Mouse (Mus musculus): Measurements from ENCODE around the gene Hist1h4i. TPM values are rescaled to one million over a fixed set of nuclear protein-coding genes. Genes with fewer than 3 reads are reported as not detected.
A peak's percentile ranks its signal among the peaks of the same experiment; 100 is the strongest.
"Not testable (repeated sequence)": the region's sequence is repeated elsewhere in the genome, so short reads cannot be mapped to it uniquely, and the experiment has no call there.

Hist1h4i gene
- total RNA-seq, 2 experiments from 2014 or later: 64.2 to 71.7 TPM

DNA sequence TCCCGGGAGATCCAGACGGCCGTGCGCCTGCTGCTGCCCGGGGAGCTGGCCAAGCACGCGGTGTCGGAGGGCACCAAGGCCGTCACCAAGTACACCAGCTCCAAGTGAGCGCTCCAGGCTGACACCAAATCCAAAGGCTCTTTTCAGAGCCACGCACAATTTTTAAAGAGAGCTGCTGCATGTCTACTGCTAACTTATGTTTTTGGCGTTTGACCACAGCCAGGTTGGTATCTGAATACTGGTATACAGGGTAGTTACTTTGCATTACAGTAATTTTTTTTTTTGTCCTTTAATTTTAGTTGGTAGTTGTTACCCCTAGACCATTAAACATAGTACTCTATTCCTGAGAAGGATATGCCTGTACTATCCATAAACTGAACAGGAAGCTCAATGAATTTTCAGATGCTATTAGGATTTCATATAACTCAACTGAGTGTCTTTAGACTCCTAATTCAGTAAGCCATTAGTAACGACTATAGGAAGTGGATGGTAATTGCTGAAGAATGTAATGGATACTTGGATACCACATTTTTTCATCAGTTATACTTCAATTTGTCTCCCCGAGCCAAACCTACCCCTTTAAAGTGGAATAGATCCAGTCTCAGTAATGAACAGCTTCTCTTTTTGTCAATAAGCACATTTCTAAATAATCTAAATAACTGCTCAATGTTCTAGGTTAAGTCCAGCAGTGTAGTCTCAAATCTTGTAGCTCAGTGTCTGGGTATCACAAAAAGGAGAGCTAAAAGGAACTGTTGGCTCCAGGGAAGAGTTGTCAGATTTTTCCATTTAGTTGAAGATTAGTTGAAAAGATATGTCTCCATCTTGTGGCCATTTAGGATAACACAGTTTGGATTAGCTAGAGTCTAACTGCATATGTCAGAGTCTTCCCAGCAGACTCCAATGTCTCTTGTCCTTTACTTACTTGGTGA lies 2.6 kb upstream of the Hist1h4i start:
- Histone ChIP-seq H3K4me3 (peak overlapping the region; percentile 54), H3K27ac (peak overlapping the region; percentile 70)
- no peak for DNase-seq (ENCODE audit: low spot score in 2 of 2)
- TF ChIP-seq CTCF (conservative IDR thresholded peaks at IDR 0.05): peak; percentile 88

DNA sequence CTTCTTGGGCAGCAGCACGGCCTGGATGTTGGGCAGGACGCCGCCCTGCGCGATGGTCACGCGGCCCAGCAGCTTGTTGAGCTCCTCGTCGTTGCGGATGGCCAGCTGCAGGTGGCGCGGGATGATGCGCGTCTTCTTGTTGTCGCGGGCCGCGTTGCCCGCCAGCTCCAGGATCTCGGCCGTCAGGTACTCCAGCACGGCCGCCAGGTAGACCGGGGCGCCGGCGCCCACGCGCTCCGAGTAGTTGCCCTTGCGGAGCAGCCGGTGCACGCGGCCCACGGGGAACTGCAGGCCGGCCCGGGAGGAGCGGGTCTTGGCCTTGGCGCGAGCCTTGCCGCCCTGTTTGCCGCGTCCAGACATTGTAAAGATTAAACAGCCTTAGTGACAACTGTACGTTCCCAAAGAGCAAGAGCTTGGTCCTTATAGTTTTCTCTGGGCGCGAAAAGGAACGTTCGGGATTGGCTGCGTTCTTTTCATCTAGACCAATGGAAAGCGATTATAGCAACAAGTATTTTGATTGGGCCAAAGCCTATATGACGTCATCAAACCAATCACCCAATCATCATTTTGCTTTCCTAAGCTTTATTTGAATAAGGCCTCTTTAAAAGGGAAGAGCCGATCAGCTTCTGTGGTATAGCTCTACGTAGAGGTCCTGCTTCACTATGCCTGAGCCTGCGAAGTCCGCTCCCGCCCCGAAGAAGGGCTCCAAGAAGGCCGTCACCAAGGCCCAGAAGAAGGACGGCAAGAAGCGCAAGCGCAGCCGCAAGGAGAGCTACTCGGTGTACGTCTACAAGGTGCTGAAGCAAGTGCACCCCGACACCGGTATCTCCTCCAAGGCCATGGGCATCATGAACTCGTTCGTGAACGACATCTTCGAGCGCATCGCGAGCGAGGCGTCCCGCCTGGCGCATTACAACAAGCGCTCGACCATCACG lies 1.7 kb upstream of the Hist1h4i start, which contains the start of the genes Hist1h2ag and Hist1h2bj:
Gene Hist1h2ag (minus strand): TSS at position 377 of the 935 bp plus-strand sequence.
Gene Hist1h2bj (plus strand): TSS at position 647 of the 935 bp plus-strand sequence.
- H3K27ac ChIP-seq: peak within 1 kb of the TSS; percentile 86
- DNase-seq (ENCODE audit: low spot score in 2 of 2): peak; percentile 89 to 96
- peak within 1 kb of the TSS; percentile 54 for H3K4me3 ChIP-seq

DNA sequence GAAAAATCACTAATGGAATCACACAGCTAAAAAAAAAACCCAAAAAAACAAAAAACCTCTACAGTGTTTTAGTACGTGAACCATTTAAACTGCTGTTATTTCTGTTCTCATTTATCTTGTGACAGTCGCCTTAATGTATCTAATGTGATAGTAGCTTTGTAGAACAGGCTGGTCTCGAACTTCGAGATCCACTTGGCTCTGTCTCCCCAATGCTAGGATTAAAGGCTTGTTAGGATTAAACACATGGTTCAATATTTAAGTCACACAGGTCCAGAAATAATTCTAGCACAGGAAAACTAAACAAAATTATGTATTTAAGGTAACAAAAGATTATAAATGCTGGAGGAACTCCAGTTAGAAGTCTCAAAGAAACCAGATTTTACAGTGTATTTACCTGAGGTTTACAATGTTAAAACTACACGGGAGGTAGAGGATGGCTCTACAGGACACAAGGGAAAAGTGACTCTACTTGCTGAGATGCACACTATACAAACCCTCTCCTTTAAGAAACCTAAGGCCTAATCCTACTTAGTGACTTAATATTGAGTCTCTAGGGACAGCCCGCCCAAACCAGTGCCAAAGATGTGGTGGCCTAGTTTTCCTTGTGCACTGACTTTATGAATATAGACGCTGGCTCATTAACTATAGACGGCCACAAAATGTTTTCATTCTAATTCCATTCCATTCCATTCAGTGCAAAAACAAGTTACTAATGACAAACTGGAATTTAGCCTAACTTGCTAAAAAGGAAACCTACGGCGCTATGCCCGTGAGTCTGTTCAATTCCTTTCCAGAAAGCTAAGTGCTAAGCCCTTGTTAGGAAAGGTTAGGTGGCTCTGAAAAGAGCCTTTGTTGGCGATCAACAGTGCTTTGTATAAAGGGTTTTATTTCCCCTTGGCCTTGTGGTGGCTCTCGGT lies 747 bp upstream of the Hist1h4i start:
- peak overlapping the region; percentile 56; the same call in 1 of the 2 replicates for H3K4me3 ChIP-seq
- DNase-seq (ENCODE audit: low spot score in 2 of 2): no peak
- no peak for TF ChIP-seq CTCF (conservative IDR thresholded peaks at IDR 0.05)
- H3K27ac ChIP-seq: peak overlapping the region; percentile 86

DNA sequence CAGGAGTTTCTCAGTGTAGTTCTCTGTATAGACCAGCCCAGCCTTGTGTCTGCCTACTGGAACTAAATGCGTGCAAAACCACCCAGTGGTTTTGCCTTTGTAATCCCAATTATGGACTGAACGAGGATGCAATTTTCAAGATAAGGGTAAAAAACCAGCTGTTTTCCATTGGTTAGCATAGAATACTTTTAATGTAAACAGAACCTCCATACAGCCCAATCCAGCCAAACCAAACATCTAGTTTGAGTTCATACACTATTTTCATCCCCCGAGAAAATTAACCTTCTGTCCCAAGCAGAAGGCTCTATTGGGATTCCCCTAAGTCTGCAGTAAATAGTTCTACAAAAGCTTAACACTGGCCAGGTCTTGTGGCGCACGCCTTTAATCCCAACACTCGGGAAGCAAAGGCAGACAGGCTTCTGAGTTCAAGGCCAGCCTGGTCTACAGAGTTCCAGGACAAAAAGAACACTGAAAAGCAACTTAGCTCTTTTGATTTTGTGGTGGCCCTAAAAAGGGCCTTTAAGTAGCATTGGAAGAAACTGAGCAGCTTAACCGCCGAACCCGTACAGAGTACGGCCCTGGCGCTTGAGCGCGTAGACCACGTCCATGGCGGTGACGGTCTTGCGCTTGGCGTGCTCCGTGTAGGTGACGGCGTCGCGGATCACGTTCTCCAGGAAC lies 559 bp downstream of the Hist1h4i start:
- peak overlapping the region; percentile 56 for H3K4me3 ChIP-seq
- DNase-seq (ENCODE audit: low spot score in 2 of 2): no peak
- TF ChIP-seq CTCF (conservative IDR thresholded peaks at IDR 0.05): no peak
- peak overlapping the region; percentile 86 for H3K27ac ChIP-seq

DNA sequence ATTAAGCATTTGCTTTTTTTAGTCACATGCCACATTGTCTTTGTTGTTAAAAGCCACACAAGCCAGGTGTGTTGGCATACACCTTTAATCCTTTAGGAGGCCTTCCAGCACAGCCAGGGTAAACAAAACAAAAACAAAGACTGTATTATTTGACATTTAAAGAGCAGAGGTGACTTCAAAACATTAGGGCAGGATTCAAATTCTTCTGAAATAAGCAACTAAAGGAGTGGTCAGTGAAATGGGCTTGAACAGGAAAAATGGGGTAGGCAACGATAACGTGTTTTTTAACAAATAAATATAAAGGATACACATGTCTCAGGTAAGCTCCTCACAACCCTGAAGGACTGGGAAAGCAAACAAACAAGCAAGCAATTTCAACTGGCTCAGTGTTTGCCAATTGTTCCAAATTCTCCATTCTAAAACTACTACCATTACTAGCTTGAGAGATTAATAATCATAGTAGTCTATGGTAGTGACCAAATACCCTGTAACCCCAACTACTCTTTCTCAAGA lies 1.2 kb downstream of the Hist1h4i start:
- no peak for TF ChIP-seq CTCF (conservative IDR thresholded peaks at IDR 0.05)
- H3K4me3 ChIP-seq: peak overlapping the region; percentile 56
- no peak for DNase-seq (ENCODE audit: low spot score in 2 of 2)
- H3K27ac ChIP-seq: peak overlapping the region; percentile 86; the same call in 1 of the 2 replicates

DNA sequence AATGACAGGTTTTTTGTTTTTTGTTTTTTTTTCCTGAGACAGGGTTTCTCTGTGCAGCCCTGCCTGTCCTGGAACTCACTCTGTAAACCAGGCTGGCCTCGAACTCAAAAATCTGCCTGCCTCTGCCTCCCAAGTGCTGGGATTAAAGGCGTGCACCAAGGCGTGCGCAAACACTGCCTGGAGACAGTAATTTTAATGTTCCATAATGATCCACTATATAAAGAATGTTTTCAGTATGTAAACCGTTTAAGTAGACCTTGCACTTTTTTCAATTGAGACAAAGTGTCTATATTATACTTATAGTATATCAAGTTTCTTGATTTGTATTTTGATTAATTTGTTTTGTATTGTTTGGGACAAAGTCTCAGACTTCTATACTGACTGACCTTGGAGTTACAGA lies 1.8 kb downstream of the Hist1h4i start:
- Histone ChIP-seq H3K27ac (no peak overlapping the region), H3K4me3 (no peak overlapping the region)
- DNase-seq (ENCODE audit: low spot score in 2 of 2): no peak
- TF ChIP-seq CTCF (conservative IDR thresholded peaks at IDR 0.05): no peak

DNA sequence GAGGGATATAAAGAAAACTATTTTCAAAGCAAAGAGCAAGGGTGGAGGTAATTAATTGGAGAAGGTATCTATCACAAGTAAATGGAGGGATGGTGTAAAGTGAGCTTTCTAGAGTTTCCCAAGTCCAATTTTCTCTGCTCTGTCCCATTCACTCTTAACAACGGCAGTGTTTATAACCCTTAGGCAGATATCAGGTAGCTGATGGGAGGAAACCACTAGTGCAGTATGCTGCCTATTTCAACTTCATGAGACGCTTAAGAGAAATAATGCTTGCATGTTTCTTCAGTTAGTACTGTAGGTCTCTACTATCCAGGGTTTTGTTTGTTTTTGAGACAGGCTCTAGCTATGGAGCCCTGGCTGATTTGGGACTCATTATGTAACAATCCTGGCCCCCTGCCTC lies 3.7 kb downstream of the Hist1h4i start:
- no peak for DNase-seq (ENCODE audit: low spot score in 2 of 2)
- TF ChIP-seq CTCF (conservative IDR thresholded peaks at IDR 0.05): no peak
- no peak overlapping the region for H3K27ac ChIP-seq
- no peak overlapping the region for H3K4me3 ChIP-seq

DNA sequence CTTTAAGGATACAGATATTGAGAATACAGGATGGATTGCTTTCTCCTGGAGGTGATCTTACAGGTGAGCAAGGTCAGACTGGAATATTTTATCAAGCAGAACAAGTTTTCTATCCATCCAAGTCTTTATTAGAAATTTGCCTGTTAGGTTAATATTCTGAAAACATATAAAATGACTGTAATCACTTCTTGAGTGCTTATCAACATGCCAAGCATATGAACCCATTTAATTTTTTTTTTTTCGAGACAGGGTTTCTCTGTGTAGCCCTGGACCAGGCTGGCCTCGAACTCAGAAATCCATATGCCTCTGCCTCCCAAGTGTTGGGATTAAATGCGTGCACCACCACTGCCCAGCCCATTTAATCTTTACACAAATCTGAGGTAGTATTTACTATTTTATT lies 4.2 kb downstream of the Hist1h4i start:
- Histone ChIP-seq H3K27ac (no peak overlapping the region), H3K4me3 (no peak overlapping the region)
- DNase-seq (ENCODE audit: low spot score in 2 of 2): no peak
- no peak for TF ChIP-seq CTCF (conservative IDR thresholded peaks at IDR 0.05)

DNA sequence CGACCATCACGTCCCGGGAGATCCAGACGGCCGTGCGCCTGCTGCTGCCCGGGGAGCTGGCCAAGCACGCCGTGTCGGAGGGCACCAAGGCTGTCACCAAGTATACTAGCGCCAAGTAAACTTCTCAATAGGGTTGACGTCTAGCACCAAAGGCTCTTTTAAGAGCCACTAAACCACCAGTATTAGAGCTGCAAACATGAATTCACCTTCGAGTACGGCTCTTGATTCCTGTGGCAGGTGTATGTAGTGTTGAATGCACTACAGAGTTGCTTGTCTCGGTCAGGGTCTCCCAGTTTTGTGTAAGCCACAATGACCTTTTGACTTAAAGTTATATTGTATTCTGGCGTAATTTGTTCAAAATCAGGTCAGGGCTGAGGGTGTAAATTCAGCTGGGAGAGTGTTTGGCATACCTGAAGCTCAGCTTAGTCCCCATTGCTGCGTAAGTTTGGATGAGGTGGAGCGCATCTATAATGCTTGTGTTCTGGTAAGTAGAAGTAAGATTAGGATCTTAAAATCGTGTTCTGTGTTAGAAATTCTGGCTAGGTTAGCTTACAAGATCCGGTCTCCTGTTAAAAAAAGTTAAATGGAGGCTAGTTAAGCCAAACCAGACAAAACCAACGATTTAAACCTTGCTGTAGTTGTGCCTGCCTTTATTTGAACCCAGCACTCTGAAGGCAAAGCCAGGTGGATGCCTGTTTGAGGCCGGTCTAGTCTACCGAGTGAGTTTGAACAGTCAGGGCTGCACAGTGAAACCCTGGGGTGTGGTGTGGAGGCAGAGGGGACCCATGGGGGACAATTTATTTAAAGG lies 4.8 kb downstream of the Hist1h4i start:
- Histone ChIP-seq H3K27ac (no peak overlapping the region), H3K4me3 (peak overlapping the region; percentile 43)
- no peak for TF ChIP-seq CTCF (conservative IDR thresholded peaks at IDR 0.05)
- DNase-seq (ENCODE audit: low spot score in 2 of 2): no peak

DNA sequence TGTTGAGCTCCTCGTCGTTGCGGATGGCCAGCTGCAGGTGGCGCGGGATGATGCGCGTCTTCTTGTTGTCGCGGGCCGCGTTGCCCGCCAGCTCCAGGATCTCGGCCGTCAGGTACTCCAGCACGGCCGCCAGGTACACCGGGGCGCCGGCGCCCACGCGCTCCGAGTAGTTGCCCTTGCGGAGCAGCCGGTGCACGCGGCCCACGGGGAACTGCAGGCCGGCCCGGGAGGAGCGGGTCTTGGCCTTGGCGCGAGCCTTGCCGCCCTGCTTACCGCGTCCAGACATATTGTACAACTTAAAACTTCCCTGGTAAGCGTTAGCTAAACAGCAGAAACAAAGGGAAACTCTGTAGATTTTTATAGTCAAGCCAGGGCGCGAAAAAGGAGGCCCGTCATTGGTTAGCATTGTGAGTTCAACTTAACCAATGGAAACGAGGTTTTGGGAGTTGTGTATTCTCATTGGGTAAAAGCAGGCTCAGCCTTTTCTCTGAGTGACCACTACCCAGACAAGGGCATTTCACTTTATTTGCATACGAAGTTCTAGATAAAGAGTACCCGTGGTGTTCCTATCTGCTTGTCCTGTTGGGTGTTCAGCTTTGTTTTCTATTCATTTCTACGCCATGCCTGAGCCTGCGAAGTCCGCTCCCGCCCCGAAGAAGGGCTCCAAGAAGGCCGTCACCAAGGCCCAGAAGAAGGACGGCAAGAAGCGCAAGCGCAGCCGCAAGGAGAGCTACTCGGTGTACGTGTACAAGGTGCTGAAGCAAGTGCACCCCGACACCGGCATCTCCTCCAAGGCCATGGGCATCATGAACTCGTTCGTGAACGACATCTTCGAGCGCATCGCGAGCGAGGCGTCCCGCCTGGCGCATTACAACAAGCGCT lies 5.7 kb downstream of the Hist1h4i start, which contains the start of the genes Hist1h2ah and Hist1h2bk:
Gene Hist1h2ah (minus strand): TSS at position 302 of the 882 bp plus-strand sequence.
Gene Hist1h2bk (plus strand): TSS at position 604 of the 882 bp plus-strand sequence.
- H3K27ac ChIP-seq: not testable (repeated sequence)
- peak; percentile 79 to 92 for DNase-seq (ENCODE audit: low spot score in 2 of 2)
- peak within 1 kb of the TSS; percentile 51 for H3K4me3 ChIP-seq

Measured in layer of hippocampus, adult 2 months (tissue).